Mouse (Mus musculus) urinary bladder, postnatal 25 days (tissue): ENCODE data around the gene Ppp6r3.

ENCODE experiments used
- DNase-seq: peaks from one replicate; pipeline ENCODE4 v3.0.0; 2022; ENCODE audit warnings: low spot score

Gene Ppp6r3

GRCm38 (mm10) chr19:3519471-3520169, 55.9 kb downstream of the Ppp6r3 start:
- no peak for DNase-seq

- no peak for DNase-seq
Measured at GRCm38 (mm10) chr19:3497216-3497615, 78.3 kb downstream of the Ppp6r3 start.

GRCm38 (mm10) chr19:3489826-3490225, 85.7 kb downstream of the Ppp6r3 start:
- no peak for DNase-seq

- no peak for DNase-seq
Measured at GRCm38 (mm10) chr19:3482831-3483230, 92.7 kb downstream of the Ppp6r3 start.

- DNase-seq = no peak
Measured at GRCm38 (mm10) chr19:3480101-3480500, 95.4 kb downstream of the Ppp6r3 start.

GRCm38 (mm10) chr19:3476996-3477395, 98.6 kb downstream of the Ppp6r3 start:
- DNase-seq = no peak

GRCm38 (mm10) chr19:3471218-3471617, 104.3 kb downstream of the Ppp6r3 start:
- DNase-seq = no peak

GRCm38 (mm10) chr19:3467574-3467973, 108.0 kb downstream of the Ppp6r3 start:
- DNase-seq = no peak

GRCm38 (mm10) chr19:3459986-3460385, 115.6 kb downstream of the Ppp6r3 start:
- DNase-seq = no peak

GRCm38 (mm10) chr19:3458331-3459099, 117.0 kb downstream of the Ppp6r3 start:
- no peak for DNase-seq

GRCm38 (mm10) chr19:3457700-3458099, 117.8 kb downstream of the Ppp6r3 start:
- DNase-seq = no peak

- no peak for DNase-seq
Measured at GRCm38 (mm10) chr19:3451649-3452048, 123.9 kb downstream of the Ppp6r3 start.

- peak; percentile 45 for DNase-seq
Measured at GRCm38 (mm10) chr19:3451170-3451569, 124.4 kb downstream of the Ppp6r3 start.

GRCm38 (mm10) chr19:3450714-3451113, 124.8 kb downstream of the Ppp6r3 start:
- DNase-seq = no peak

- no peak for DNase-seq
Measured at GRCm38 (mm10) chr19:3449248-3449647, 126.3 kb downstream of the Ppp6r3 start.

GRCm38 (mm10) chr19:3447348-3447747, 128.2 kb downstream of the Ppp6r3 start:
- no peak for DNase-seq

GRCm38 (mm10) chr19:3441092-3441491, 134.5 kb downstream of the Ppp6r3 start:
- no peak for DNase-seq

- no peak for DNase-seq
Measured at GRCm38 (mm10) chr19:3440667-3441066, 134.9 kb downstream of the Ppp6r3 start.

GRCm38 (mm10) chr19:3437980-3438379, 137.6 kb downstream of the Ppp6r3 start:
- peak; percentile 11 for DNase-seq

- no peak for DNase-seq
Measured at GRCm38 (mm10) chr19:3436840-3437239, 138.7 kb downstream of the Ppp6r3 start.

- no peak for DNase-seq
Measured at GRCm38 (mm10) chr19:3435824-3436223, 139.7 kb downstream of the Ppp6r3 start.

GRCm38 (mm10) chr19:3434641-3435040, 140.9 kb downstream of the Ppp6r3 start:
- no peak for DNase-seq

GRCm38 (mm10) chr19:3434124-3434523, 141.4 kb downstream of the Ppp6r3 start:
- DNase-seq = no peak
